Mouse (Mus musculus) C2C12 (cell line): ENCODE results near the gene Xrn1. TPM values are rescaled to one million over a fixed set of nuclear protein-coding genes. Genes with fewer than 3 reads are reported as not detected.

Source experiments
- H3K27me3 ChIP-seq: one replicate; pipeline ENCODE4 v1.6.1; 2011; ENCODE audit not compliant: control insufficient read depth, insufficient read depth, insufficient read length
- H3K36me3 ChIP-seq: one replicate; pipeline ENCODE4 v1.6.1; 2011; ENCODE audit not compliant: control insufficient read depth, insufficient read depth
- H3K4me3 ChIP-seq: one replicate; pipeline ENCODE4 v1.5.1; 2011; ENCODE audit warnings: mild to moderate bottlenecking, control low read depth; ENCODE audit not compliant: poor library complexity, insufficient read depth, severe bottlenecking
- H3K79me2 ChIP-seq: one replicate; pipeline ENCODE4 v1.6.1; 2011; ENCODE audit not compliant: control insufficient read depth, insufficient read depth
- H3K79me3 ChIP-seq: one replicate; pipeline ENCODE4 v1.6.1; 2011; ENCODE audit warnings: low read depth, control low read depth
- H3ac ChIP-seq: one replicate; pipeline ENCODE3; 2011; ENCODE audit warnings: low read depth; ENCODE audit not compliant: control insufficient read depth, insufficient read length
- CEBPB ChIP-seq: IDR thresholded peaks from one replicate; pipeline ENCODE4 v1.6.1; 2011; ENCODE audit warnings: low read depth, mild to moderate bottlenecking, control low read depth, moderate library complexity
- CTCF ChIP-seq: IDR thresholded peaks from one replicate; pipeline ENCODE4 v1.5.1; 2011; ENCODE audit not compliant: control insufficient read depth, insufficient read depth, insufficient read length
- FOSL1 ChIP-seq: IDR thresholded peaks from one replicate; pipeline ENCODE4 v1.8.0; 2011; ENCODE audit warnings: mild to moderate bottlenecking, low read length; ENCODE audit not compliant: poor library complexity, insufficient read depth, severe bottlenecking
- MAX ChIP-seq: IDR thresholded peaks from one replicate; pipeline ENCODE4 v1.6.1; 2011; ENCODE audit warnings: mild to moderate bottlenecking, control low read depth
- MYOD1 ChIP-seq: IDR thresholded peaks from one replicate; pipeline ENCODE4 v1.6.1; 2011; ENCODE audit warnings: low read depth; ENCODE audit not compliant: control insufficient read depth, insufficient read length
- MYOG ChIP-seq: IDR thresholded peaks from one replicate; pipeline ENCODE4 v1.6.1; 2011; ENCODE audit not compliant: control insufficient read depth, insufficient read length; ENCODE audit errors: extremely low read depth
- USF1 ChIP-seq: IDR thresholded peaks from one replicate; pipeline ENCODE4 v1.6.1; 2011; ENCODE audit warnings: low read depth, mild to moderate bottlenecking, control low read depth, moderate library complexity
- polyA plus RNA-seq: library from polyadenylated mRNA; unstranded; fragments of >200 nt; fragmentation: generic; extraction: Trizol; gene quantifications from one replicate; pipeline ENCODE4 v1.2.1, GENCODE M21; 2012; ENCODE audit warnings: missing spikeins

Xrn1 gene
- polyA plus RNA-seq, 1 experiment, result 3.1 TPM

- no peaks in the 10 kb centered on the region for H3K79me3 ChIP-seq
- peaks cover 24% of the 10 kb centered on the region for H3K36me3 ChIP-seq
- H3ac ChIP-seq, result no peak overlapping the region
- no peaks in the 10 kb centered on the region for H3K79me2 ChIP-seq
- H3K27me3 ChIP-seq, result no peaks in the 10 kb centered on the region
- no peak for TF ChIP-seq CEBPB
- no peak for TF ChIP-seq MYOD1
- no peak for TF ChIP-seq MYOG
- no peak for TF ChIP-seq MAX
- no peak for TF ChIP-seq USF1
- no peak for TF ChIP-seq FOSL1
- no peak for TF ChIP-seq CTCF
- H3K4me3 ChIP-seq, result no peak overlapping the region
These were observed 37.7 kb downstream of the Xrn1 start for GRCm38 (mm10) chr9:95992255-95992654.

- no peak overlapping the region for H3ac ChIP-seq
- no peak for TF ChIP-seq USF1
- no peak for TF ChIP-seq MYOD1
- TF ChIP-seq CEBPB, result no peak
- TF ChIP-seq CTCF, result no peak
- TF ChIP-seq MAX, result no peak
- H3K79me2 ChIP-seq, result no peaks in the 10 kb centered on the region
- no peaks in the 10 kb centered on the region for H3K27me3 ChIP-seq
- H3K4me3 ChIP-seq, result no peak overlapping the region
- H3K79me3 ChIP-seq, result no peaks in the 10 kb centered on the region
- H3K36me3 ChIP-seq, result peaks cover 36% of the 10 kb centered on the region
These were observed 49.9 kb downstream of the Xrn1 start for GRCm38 (mm10) chr9:96004455-96004854.

GRCm38 (mm10) chr9:96010664-96011063 is 56.1 kb downstream of the Xrn1 start:
- H3K36me3 ChIP-seq, result peaks cover 15% of the 10 kb centered on the region
- H3K79me2 ChIP-seq, result no peaks in the 10 kb centered on the region
- H3K4me3 ChIP-seq, result no peak overlapping the region
- TF ChIP-seq FOSL1 (no peak), CTCF (no peak), MYOG (no peak)
- H3ac ChIP-seq, result no peak overlapping the region
- no peaks in the 10 kb centered on the region for H3K27me3 ChIP-seq
- no peaks in the 10 kb centered on the region for H3K79me3 ChIP-seq

GRCm38 (mm10) chr9:96023921-96024320 is 69.4 kb downstream of the Xrn1 start:
- H3K27me3 ChIP-seq, result no peaks in the 10 kb centered on the region
- H3ac ChIP-seq, result no peak overlapping the region
- no peaks in the 10 kb centered on the region for H3K79me2 ChIP-seq
- no peaks in the 10 kb centered on the region for H3K79me3 ChIP-seq
- H3K36me3 ChIP-seq, result peaks cover 47% of the 10 kb centered on the region
- TF ChIP-seq MAX (no peak), MYOG (no peak), FOSL1 (no peak), MYOD1 (no peak), CTCF (no peak), USF1 (no peak), CEBPB (no peak)
- no peak overlapping the region for H3K4me3 ChIP-seq

- Histone ChIP-seq H3ac (no peak overlapping the region), H3K27me3 (no peaks in the 10 kb centered on the region), H3K36me3 (peaks cover 40% of the 10 kb centered on the region), H3K79me3 (no peaks in the 10 kb centered on the region), H3K79me2 (no peaks in the 10 kb centered on the region), H3K4me3 (no peak overlapping the region)
- no peak for TF ChIP-seq USF1
- no peak for TF ChIP-seq MAX
- no peak for TF ChIP-seq FOSL1
- TF ChIP-seq MYOD1, result no peak
- TF ChIP-seq CTCF, result no peak
- no peak for TF ChIP-seq CEBPB
- no peak for TF ChIP-seq MYOG
These were observed 73.4 kb downstream of the Xrn1 start for GRCm38 (mm10) chr9:96027913-96028312.

GRCm38 (mm10) chr9:96028818-96029217 is 74.3 kb downstream of the Xrn1 start:
- no peaks in the 10 kb centered on the region for H3K27me3 ChIP-seq
- no peak for TF ChIP-seq MAX
- TF ChIP-seq FOSL1, result no peak
- no peak for TF ChIP-seq USF1
- no peak for TF ChIP-seq MYOG
- TF ChIP-seq CTCF, result no peak
- TF ChIP-seq MYOD1, result no peak
- no peak for TF ChIP-seq CEBPB
- H3K4me3 ChIP-seq, result no peak overlapping the region
- H3ac ChIP-seq, result no peak overlapping the region
- H3K79me3 ChIP-seq, result no peaks in the 10 kb centered on the region
- H3K36me3 ChIP-seq, result peaks cover 37% of the 10 kb centered on the region
- H3K79me2 ChIP-seq, result no peaks in the 10 kb centered on the region
